Mouse (Mus musculus) E14TG2a.4 (cell line): ENCODE data around the gene 2200002D01Rik.

ENCODE experiments used
- CTCF ChIP-seq: conservative IDR thresholded peaks from 2 replicates; pipeline ENCODE4 v1.5.1; 2014; ENCODE audit warnings: low read length
- NANOG ChIP-seq: IDR thresholded peaks from 2 replicates; pipeline ENCODE4 v1.6.1; 2014; ENCODE audit warnings: borderline replicate concordance, low read length, mixed read lengths
- POU5F1 ChIP-seq: IDR thresholded peaks from 2 replicates; pipeline ENCODE4 v1.6.1; 2014; ENCODE audit warnings: low read length, borderline replicate concordance

DNA sequence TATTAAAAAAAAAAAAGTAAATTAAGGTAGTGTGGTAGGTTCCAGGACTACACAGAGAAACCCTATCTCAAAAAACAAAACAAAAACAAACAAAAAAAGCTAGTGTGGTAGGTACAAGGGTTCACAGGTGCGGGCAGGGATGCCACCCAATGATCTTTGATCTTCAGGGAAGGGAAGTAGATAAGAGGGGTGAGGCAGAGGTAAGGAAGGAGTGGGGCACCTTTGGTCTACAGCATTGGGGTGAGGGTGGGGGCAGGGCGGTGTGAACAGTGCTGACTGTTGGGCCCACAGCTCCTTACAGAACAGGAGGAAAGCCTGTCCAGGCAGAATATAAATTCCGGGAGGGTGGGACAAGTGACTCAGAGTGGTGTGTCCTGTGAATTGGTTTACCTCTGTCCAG lies 2.9 kb upstream of the 2200002D01Rik start:
- TF ChIP-seq CTCF (no peak), POU5F1 (no peak), NANOG (no peak)
